Mouse (Mus musculus) G1E-ER4 (cell line): ENCODE measurements around the gene Ptk7. TPM values are rescaled to one million over a fixed set of nuclear protein-coding genes. Genes with fewer than 3 reads are reported as not detected.

ENCODE experiments used
- GATA1 ChIP-seq: IDR thresholded peaks from one replicate; pipeline ENCODE4 v1.8.0; 2012; ENCODE audit warnings: low read length, inconsistent platforms
- polyA plus RNA-seq: library from polyadenylated mRNA; stranded (reverse); fragments of >175 nt; gene quantifications from 2 replicates; pipeline ENCODE4 v1.2.3, GENCODE M21; 2012

Gene Ptk7
- polyA plus RNA-seq, 1 experiment, result not detected

DNA sequence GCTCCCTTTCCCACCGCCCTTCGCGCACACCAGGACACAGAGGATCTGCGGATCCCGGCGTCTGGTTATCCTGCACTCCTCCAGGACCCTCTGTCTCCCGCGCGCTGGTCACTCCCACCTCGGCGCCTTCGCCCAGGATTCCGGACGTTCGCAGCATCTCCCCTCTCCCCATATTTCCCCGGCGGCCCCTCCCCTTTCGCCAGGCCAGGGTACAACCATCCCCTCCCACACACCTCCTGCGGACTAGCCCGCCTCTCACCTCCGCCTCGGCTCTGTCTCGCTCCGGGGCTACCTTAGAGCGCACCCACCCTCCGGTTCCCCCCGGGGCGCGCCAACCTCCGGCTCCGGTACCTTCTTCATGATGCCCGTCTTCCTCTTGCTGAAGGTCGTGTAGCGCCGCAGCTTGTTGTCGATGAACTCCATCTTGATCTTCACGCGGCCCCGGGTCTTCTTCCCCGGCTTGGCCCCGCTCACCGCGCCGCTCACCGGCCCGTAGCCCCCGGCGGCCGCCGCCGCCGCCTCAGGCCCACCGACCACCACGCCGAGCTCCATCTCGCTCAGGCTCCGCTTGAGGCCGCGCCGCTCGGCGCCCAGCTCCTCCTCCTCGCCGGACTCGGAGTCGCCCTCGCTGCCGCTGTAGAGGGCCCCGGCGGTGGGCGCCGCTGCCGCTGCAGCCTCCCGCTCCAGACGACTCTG lies 74.2 kb downstream of the Ptk7 start:
- TF ChIP-seq GATA1, result no peak

DNA sequence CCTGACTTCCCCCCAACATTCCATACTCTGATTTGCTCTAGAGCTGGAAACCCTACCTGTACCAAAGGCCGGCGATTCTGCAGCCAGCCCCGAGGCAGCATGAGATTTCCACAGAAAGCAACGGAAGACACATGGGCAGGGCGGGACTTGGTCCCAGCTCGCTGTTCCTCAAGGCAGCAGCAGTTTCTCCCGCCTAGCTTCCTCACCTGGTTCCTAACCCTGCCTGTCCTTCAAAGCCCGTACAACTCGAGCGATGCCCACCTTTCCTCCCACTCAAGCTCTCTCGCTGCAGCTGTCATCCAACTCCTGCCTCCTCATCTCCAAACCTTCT lies 74.7 kb downstream of the Ptk7 start:
- TF ChIP-seq GATA1, result no peak

DNA sequence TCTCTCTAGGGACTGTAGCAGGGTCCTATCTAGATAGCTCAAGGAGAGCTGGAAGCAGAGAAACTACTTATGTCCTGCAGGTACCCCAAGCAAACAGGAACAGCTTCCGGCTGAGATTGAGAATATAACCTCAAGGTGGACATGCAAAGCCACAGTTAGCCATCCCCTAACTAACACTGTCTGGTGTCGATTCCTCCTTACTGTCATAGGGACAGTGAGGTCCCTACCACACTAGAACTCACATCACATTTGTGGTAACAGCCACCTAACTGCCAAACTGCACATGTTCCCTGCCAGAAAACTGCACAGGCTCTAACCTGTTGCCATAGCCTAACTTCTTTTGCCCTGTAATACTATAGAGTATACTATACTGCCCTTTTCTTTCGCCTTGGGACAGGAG lies 75.4 kb downstream of the Ptk7 start:
- no peak for TF ChIP-seq GATA1

DNA sequence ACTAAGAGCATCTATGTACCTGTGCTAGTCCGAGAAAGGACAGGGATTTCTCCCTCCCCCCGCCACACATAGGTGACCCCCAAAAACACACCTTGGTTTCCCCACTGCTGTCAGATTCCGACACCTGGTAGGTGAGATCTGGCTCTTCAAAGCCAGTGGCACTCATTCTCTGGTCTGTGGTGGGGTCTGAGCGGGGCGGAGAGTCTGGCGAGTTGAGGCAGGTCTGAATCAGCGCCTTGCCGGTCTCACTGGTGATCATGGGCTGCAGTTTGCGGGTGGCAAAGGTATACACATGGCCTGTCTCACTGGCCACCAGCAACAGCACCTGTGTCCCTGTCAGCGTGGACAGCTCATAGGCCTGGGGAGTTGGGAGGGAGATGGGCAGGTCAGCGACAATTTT lies 75.8 kb downstream of the Ptk7 start:
- no peak for TF ChIP-seq GATA1

DNA sequence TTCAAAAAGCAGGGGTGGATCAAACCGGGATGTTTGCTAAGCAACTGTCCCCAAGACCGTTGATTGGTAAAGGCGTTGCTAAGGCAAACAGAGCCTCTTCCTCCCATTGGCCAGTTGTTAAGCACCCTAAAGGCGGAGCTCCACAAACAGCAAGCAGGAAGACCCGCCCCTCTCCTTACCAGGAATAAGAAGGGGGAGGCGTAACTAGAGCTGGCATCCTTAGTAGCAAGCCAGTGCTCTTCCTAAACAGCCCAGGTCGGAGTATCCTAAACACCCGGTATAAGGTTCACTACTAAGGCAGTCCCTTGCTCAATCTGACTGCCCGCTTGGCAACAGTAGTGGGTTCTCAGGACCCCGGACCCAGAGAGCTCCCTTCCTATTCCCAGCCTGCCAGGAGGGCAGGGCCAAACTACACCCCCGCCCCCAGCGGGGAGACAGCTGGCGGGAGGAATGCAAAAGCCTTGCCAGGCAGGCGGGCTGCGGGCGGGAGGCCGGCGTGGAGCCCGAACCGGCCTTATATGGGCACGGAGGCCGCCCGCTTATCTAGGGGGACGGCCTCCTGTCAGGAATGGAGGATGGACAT lies 76.4 kb downstream of the Ptk7 start:
- TF ChIP-seq GATA1, result no peak

DNA sequence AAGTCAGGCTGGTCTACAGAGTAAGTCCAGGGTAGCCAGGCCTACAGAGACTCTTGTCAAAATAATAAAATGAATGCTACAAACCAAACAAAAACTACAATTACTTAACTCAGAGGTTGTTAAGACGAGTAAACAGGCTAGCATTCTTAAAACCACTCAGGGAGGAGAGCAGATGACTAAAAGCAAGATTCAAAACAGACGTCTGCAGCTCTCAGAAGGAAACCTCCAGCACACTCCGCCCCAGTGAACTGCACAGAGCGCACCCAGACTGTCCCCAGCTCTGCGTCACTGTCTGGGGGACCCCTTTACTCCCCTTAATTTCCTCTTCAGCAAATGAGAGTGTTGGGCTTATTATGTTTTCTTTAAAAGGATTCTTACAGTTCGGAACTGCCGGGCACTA lies 77.2 kb downstream of the Ptk7 start:
- no peak for TF ChIP-seq GATA1

DNA sequence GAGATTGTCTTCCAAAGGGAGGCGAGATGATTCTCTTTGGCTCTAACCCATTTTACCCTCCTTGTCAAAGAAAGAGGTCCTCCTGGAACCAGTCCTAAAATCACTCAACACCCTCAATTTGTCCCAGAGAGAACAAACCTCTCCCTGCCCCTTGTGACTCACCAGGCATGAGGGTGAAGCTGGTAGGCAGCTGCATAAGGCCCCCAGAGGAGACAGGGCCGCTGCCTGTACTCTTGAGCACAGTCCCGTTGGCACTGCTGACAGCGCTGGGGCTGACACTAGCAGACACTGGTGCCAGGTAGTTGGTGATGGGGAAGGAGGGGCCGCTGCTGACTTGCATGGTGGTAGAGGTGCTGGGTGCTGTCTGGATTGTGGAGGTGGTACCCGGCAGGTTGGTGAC lies 77.9 kb downstream of the Ptk7 start:
- TF ChIP-seq GATA1, result no peak

DNA sequence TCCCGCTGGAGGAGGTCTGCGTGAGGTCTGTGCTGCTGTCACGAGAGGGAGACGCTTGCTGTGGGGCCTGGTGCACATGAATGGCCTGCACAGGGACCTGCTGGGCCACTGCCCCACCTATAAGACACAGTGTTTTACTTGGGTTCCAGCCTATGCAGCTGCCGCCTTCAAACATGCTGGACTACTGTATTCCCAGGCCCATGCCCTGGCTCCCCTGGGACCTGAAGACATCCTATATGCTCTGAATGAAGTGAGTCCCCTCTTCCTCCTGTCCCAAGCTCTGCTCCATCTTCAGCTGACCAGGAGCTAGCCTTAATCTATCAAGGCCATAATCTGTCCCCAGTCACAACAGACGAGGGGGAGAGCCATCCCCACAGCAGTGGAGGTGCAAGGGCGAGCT lies 78.4 kb downstream of the Ptk7 start:
- TF ChIP-seq GATA1, result no peak

DNA sequence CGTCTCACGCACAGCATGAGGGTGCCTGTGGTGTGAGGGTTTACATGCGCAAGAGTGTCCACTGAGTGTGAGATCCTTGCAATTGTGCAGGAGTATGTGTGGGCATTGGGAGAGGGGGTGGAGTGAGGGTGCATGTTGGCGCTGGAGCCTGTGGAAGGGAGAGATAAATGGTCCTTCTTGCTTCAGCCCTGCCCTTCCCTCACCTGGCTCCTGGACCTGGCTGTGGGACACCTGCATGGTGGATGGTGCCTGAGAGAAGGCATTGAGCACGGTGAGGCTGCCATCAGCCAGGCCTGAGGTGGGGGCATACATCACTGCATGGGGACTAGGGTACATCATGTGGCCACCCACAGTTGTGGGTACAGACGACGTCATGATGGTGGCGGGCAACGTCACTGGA lies 79.7 kb downstream of the Ptk7 start:
- TF ChIP-seq GATA1, result no peak

DNA sequence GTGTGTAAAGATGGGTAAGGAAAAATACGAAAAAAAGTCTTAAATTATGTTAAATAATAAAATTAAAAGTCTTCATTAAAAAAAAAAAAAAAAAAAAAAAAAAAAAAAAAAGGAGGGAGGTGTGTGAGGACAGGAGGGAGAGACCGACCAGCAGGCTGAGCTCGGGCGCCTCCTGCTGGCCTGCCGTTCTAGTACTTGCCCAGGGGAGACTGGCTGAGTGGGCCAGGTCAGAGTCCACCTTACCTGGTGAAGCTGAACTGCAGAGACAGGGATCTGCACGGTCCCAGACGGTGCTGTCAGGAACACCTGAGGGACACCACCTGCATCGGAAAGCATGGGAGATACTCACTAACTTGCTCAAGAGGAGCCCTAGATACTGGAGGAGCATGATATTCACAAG lies 80.1 kb downstream of the Ptk7 start:
- no peak for TF ChIP-seq GATA1

DNA sequence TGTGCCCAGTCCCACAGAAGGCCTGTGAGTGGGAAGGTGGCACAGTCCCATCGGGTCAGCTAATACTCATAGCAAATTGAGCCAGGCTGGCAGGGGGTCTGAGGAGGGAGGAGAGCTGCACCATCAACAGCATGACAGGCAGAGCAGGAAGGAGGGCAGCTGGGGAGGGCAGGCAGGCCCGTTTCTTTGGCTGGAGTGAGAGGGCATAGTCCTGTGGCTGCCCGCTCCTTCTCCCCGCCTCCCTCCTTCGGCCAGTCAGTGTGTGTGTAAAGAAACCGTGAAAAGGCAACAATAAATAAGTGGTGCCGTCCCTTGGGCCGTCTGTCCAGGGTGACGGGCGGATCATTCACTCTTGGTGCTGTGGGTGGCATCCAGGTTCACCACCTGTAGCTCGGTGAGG lies 80.6 kb downstream of the Ptk7 start:
- TF ChIP-seq GATA1, result no peak

DNA sequence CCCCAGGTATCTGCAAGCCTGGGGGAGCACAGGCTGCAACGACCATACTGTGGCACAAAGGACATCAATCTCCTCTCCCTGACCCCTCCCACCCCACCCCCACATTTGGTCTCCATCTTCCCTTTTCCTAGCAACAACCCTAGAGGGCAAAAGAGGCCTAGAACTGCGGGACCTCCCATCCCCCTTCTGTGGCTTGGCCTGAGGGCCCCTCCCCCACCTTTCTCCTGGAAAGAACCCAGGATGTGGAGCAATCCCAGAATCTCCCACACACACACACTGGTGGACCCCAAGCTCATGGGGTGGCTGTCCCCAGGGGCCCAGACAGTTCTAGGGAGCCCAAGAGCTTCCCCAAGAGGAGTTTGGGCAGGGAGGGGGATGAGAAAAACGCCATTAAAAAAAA lies 81.4 kb downstream of the Ptk7 start:
- no peak for TF ChIP-seq GATA1

DNA sequence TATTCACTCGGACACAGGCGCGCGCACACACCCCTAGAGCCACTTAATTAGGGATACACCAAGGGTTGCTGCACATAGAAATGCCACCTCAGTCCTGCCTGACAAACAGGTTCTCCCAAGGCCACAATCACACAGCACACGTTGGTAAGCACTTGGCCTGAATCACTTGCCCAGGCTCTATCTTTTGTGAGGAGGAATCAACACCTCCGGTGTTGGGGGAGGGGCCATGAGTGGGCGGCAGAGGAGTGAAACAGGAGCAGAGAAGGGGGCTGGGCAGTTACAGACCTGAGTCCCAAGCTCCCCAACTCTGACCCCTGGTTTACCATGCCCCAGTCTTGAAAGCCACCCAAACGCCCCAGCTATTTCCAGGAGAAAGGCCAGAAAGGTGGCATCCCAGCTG lies 82.3 kb downstream of the Ptk7 start:
- TF ChIP-seq GATA1, result no peak

DNA sequence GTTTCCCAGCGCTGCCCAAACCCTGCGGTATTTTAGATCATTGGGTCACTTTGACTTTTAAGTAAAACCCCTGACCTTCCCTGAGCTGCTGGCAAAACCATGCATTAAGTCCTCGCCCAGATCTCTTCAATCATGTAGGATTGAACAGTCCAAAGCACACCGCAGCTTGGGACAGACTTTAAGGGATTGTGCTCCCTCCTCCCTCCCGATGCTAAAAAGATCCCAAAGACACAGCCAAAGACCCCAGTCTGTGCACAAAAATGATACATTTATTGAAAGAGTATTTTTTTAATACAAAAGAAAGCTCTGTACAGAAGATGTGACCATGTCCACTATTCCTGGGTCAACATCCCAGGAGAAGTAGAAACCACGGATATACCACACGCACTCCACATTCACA lies 82.7 kb downstream of the Ptk7 start:
- TF ChIP-seq GATA1, result no peak

DNA sequence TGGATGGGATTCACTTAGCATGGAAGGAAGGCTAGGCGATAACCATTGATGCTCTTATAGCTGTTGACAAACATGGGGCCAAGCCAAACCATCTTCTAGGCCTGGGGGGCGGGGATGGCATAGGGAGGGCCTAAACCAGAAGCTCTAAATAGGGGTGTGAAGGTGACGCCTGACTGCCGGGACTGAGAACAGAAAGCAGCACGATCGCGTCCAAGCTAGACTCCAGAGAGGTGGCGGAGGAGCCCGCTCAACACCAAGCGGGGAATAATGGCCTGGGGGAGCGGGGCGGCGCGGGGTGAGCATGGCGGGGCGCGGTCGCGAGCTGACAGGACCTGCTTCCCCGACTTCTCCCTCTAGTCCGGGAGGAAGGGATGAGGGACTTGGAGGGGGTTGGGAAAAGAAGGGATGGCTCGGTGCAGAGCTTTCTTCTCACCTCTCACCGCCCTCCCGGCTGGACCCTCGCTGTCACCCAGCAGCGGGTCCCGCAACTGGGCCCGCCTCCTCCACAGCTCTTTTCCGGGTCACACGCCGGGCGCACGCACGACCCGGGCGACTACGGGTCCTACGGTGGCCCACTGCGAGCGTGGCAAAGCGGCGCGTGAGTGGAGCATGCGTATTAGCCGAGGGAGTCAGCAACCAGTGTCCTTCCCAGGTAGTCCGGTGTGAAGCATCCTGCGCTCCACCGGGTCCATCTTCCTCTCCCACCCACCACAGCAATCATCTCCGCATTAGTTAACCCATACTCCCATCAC lies 83.3 kb downstream of the Ptk7 start, which contains the start of gene Cul9:
Gene Cul9, minus strand, starts transcription at position 576 of the 752 bp plus-strand sequence.
- no peak for TF ChIP-seq GATA1

DNA sequence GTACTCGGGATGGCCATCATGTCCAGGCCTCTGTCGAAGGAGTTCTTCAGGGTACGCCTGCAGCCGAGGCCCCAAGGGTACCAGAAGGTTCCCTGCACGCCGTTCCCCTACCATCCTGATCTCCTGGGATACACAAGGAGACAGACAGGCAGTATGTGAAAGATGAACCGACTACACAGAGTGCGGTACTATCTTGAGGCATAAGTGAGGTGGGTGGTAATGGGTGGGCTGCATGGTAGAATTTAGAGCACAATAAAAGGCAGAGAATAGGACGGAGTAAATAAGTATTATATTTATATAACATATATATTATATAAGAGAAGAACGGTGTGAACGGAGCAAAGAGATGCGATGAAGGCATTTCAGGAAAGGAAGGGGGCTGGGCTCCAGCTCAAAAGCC lies 85.6 kb downstream of the Ptk7 start:
- no peak for TF ChIP-seq GATA1

DNA sequence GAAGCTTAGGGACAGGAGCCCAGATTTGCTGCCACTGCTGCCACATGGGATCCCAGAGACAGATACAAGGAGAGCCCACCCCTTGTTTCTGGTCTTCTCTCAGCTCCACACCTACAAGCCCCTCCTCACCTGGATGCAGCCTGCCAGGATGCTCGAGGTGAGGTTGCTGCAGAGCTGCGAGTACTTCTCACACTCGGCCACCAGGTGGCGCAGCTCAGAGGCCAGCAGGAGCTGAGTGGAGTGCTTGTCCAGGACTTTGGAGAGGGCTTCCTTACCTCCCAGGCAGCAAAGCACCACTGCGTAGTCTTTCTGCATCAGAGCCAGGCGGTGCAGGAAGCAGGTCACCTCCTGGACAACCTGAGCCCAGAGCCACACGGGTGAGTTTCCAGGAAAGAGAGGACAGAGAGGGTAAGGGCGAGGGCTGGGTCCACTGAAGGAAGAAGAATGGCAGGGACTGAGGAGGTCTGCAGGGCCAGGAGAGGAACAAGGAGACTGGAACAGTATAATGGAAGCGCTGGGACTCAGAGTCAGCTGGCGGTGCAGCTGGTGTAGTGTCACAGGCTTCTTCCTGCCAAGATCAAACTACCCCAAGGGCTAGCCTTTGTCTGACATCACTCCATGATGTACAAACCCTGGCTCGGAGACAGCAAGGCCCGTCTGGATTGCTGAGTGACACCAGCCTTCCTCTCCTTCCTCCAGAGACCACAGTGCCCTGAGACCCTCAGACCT lies 103.6 kb downstream of the Ptk7 start:
- no peak for TF ChIP-seq GATA1
